Mouse (Mus musculus): Measurements from ENCODE around the gene Anapc11. TPM values are rescaled to one million over a fixed set of nuclear protein-coding genes. Genes with fewer than 3 reads are reported as not detected.
"Not testable (repeated sequence)": the region's sequence is repeated elsewhere in the genome, so short reads cannot be mapped to it uniquely, and the experiment has no call there.

The Anapc11 gene
- polyA plus RNA-seq, 1 experiment from 2014 or later: 200 TPM

DNA sequence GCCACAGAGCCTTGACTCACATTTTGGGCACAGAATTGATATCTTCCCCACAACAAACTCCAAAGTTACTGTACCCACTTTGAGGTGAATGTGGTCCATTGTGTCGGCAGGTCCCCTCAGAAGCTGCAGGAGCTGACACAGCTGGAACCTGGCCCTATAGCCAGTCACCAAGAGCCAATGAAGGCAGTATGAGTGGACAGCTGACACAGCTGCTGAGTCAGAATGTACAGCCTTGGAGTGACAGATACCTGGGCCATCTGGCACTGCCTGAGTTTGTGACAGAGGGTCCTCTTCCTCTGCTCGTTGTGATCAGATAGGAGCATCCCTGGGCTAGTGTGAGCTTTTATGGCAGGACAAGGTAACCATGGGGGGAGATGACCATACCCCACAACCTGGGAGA is 43.0 kb upstream of the Anapc11 start:
- no peak for ATAC-seq (replicated peaks; ENCODE audit: low FRiP score)
- no peak for DNase-seq (ENCODE audit: low spot score)
- Histone ChIP-seq H3K4me3 (ENCODE audit: low read depth, low read length) (no peak overlapping the region), H3K27me3 (ENCODE audit: control insufficient read depth, insufficient read depth, low read length) (no peaks in the 10 kb centered on the region), H3K9me3 (ENCODE audit: control insufficient read depth, low read length) (no peaks in the 10 kb centered on the region), H3K27ac (ENCODE audit: low read depth, low read length) (no peak overlapping the region), H3K4me2 (ENCODE audit: low read depth, low read length, severe bottlenecking) (no peak overlapping the region), H3K36me3 (ENCODE audit: control insufficient read depth, insufficient read depth, low read length) (peaks cover 7% of the 10 kb centered on the region; the same call in 1 of the 2 replicates), H3K9ac (ENCODE audit: low read length) (no peak overlapping the region), H3K4me1 (replicated peaks; ENCODE audit: control insufficient read depth, insufficient read depth, low read length) (no peaks in the 10 kb centered on the region)
- WGBS: 84% methylated on average over 2 of the region's 2 CpGs

DNA sequence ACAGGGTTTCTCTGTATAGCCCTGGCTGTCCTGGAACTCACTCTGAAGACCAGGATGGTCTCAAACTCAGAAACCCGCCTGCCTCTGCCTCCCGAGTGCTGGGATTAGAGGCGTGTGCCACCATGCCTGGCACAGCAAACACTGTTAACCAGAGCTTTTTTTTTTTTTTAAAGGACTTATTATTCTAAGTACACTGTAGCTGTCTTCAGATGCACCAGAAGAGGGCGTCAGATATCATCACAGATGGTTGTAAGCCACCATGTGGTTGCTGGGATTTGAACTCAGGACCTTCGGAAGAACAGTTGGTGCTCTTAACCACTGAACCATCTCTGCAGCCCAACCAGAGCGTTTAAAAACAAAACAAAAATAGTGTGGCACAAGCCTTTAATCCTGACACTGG is 39.4 kb upstream of the Anapc11 start:
- not testable (repeated sequence) for H3K4me1 ChIP-seq (replicated peaks; ENCODE audit: control insufficient read depth, insufficient read depth, low read length); H3K4me3 ChIP-seq (ENCODE audit: low read depth, low read length); H3K9me3 ChIP-seq (ENCODE audit: control insufficient read depth, low read length); H3K27ac ChIP-seq (ENCODE audit: low read depth, low read length); H3K4me2 ChIP-seq (ENCODE audit: low read depth, low read length, severe bottlenecking); DNase-seq (ENCODE audit: low spot score); ATAC-seq (replicated peaks; ENCODE audit: low FRiP score); H3K27me3 ChIP-seq (ENCODE audit: control insufficient read depth, insufficient read depth, low read length); H3K9ac ChIP-seq (ENCODE audit: low read length)
- 85% methylated on average over 6 of the region's 6 CpGs for WGBS
- peaks cover 29% of the 10 kb centered on the region for H3K36me3 ChIP-seq (ENCODE audit: control insufficient read depth, insufficient read depth, low read length)

DNA sequence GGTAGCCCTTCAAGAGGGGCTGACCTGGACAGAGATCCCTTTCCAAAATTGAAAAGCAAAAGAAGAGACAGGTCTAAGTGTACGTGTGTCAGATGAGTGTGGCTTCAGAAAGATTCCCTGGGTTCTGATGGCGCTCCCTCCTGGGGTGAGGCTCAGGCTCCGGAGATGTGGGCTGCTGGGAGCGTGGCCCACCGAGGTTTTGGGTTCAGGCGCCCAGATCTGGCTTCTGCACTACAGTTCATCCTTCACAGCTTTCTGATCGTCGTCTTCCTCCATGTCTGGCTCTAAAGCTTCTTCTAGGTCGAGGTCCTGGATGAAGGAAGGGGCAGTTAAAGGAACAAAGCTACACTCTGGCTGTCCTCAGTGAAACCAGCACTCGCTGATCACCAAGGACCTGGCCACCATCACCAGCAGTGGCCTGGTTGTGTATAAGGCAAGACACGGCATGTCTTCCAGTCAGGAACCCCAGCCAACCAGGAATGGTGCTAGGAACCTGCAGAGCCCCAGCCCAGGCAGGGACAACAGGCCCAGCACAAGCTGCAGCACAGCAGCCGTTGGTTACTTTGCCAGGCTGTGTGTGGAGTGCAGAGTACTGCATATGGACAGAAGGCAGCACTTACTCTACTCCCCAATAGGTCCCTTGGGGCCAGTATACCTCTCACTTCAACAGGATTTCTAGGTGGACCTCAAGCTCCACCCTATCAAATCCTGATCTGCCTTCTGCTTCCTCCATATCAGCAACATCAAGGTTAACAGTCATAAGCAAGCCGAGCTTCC is 37.1 kb upstream of the Anapc11 start:
- Histone ChIP-seq H3K27ac (ENCODE audit: low read depth, low read length) (no peak overlapping the region), H3K9ac (ENCODE audit: low read length) (no peak overlapping the region), H3K4me3 (ENCODE audit: low read depth, low read length) (no peak overlapping the region), H3K36me3 (ENCODE audit: control insufficient read depth, insufficient read depth, low read length) (peaks cover 39% of the 10 kb centered on the region), H3K9me3 (ENCODE audit: control insufficient read depth, low read length) (no peaks in the 10 kb centered on the region), H3K4me1 (replicated peaks; ENCODE audit: control insufficient read depth, insufficient read depth, low read length) (no peaks in the 10 kb centered on the region), H3K4me2 (ENCODE audit: low read depth, low read length, severe bottlenecking) (no peak overlapping the region), H3K27me3 (ENCODE audit: control insufficient read depth, insufficient read depth, low read length) (no peaks in the 10 kb centered on the region)
- DNase-seq (ENCODE audit: low spot score) (no peak), ATAC-seq (replicated peaks; ENCODE audit: low FRiP score) (no peak)
- WGBS: 93% methylated on average over 13 of the region's 13 CpGs

DNA sequence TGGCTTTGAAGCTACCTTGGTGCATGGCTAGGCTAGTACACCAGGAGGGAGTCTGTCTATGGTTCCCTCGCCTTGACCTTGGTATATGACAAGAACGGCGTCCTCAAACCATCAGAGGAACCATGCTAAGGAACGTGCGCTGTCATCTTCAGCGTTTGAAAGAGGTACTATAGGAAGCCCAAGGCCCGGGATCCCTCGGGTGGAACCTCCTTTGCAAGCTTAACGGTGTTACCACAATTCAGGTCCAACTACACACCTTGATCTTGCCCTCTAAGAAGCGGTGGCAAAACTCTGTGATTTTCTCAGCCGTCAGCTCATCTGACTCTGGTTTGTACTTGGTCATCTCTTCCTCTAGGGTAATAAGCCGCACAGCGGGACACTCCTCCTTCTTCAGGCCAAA is 35.3 kb upstream of the Anapc11 start:
- 96% methylated on average over 13 of the region's 13 CpGs for WGBS
- H3K9ac ChIP-seq (ENCODE audit: low read length): no peak overlapping the region
- H3K4me2 ChIP-seq (ENCODE audit: low read depth, low read length, severe bottlenecking): no peak overlapping the region
- no peak overlapping the region for H3K27ac ChIP-seq (ENCODE audit: low read depth, low read length)
- no peaks in the 10 kb centered on the region for H3K27me3 ChIP-seq (ENCODE audit: control insufficient read depth, insufficient read depth, low read length)
- H3K9me3 ChIP-seq (ENCODE audit: control insufficient read depth, low read length): no peaks in the 10 kb centered on the region
- no peaks in the 10 kb centered on the region for H3K4me1 ChIP-seq (replicated peaks; ENCODE audit: control insufficient read depth, insufficient read depth, low read length)
- peaks cover 45% of the 10 kb centered on the region for H3K36me3 ChIP-seq (ENCODE audit: control insufficient read depth, insufficient read depth, low read length)
- H3K4me3 ChIP-seq (ENCODE audit: low read depth, low read length): no peak overlapping the region
- ATAC-seq (replicated peaks; ENCODE audit: low FRiP score) (no peak), DNase-seq (ENCODE audit: low spot score) (no peak)

- DNase-seq (ENCODE audit: low spot score) (no peak), ATAC-seq (replicated peaks; ENCODE audit: low FRiP score) (no peak)
- 91% methylated on average over 9 of the region's 9 CpGs for WGBS
- Histone ChIP-seq H3K27ac (ENCODE audit: low read depth, low read length) (no peak overlapping the region), H3K27me3 (ENCODE audit: control insufficient read depth, insufficient read depth, low read length) (no peaks in the 10 kb centered on the region), H3K4me1 (replicated peaks; ENCODE audit: control insufficient read depth, insufficient read depth, low read length) (no peaks in the 10 kb centered on the region), H3K9me3 (ENCODE audit: control insufficient read depth, low read length) (no peaks in the 10 kb centered on the region), H3K4me3 (ENCODE audit: low read depth, low read length) (no peak overlapping the region), H3K4me2 (ENCODE audit: low read depth, low read length, severe bottlenecking) (no peak overlapping the region), H3K36me3 (ENCODE audit: control insufficient read depth, insufficient read depth, low read length) (peaks cover 44% of the 10 kb centered on the region), H3K9ac (ENCODE audit: low read length) (no peak overlapping the region)
Observed at GRCm38 (mm10) chr11:120565114-120565513, 33.1 kb upstream of the Anapc11 start.

GRCm38 (mm10) chr11:120568324-120568723 is 29.9 kb upstream of the Anapc11 start:
- no peaks in the 10 kb centered on the region for H3K9me3 ChIP-seq (ENCODE audit: control insufficient read depth, low read length)
- no peak for DNase-seq (ENCODE audit: low spot score)
- H3K4me1 ChIP-seq (replicated peaks; ENCODE audit: control insufficient read depth, insufficient read depth, low read length): peaks cover 9% of the 10 kb centered on the region
- no peak overlapping the region for H3K27ac ChIP-seq (ENCODE audit: low read depth, low read length)
- WGBS: 96% methylated on average over 6 of the region's 6 CpGs
- H3K4me2 ChIP-seq (ENCODE audit: low read depth, low read length, severe bottlenecking): no peak overlapping the region
- peaks cover 29% of the 10 kb centered on the region for H3K36me3 ChIP-seq (ENCODE audit: control insufficient read depth, insufficient read depth, low read length)
- H3K9ac ChIP-seq (ENCODE audit: low read length): no peak overlapping the region
- H3K27me3 ChIP-seq (ENCODE audit: control insufficient read depth, insufficient read depth, low read length): no peaks in the 10 kb centered on the region
- ATAC-seq (replicated peaks; ENCODE audit: low FRiP score): no peak
- no peak overlapping the region for H3K4me3 ChIP-seq (ENCODE audit: low read depth, low read length)

DNA sequence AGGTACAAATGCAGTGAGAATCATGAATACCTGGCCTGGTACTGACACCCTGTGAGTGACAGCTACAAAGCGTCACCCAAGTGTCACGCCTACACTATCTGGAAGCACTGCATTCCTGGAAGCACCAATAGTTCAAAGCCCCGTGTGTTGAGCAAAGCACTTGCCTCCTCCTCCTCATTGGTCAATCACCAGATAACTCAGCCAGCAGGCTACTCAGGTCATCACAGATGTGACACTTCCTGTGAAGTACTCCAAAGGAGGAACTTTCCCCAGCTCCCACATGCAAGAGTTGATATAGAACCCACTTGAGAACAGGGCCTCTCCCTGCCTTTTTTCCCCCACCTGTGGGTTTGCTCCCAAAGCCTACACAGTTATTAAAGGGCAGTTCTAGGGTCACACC is 27.1 kb upstream of the Anapc11 start:
- 86% methylated on average over 3 of the region's 3 CpGs for WGBS

GRCm38 (mm10) chr11:120571754-120572416 is 26.3 kb upstream of the Anapc11 start:
- H3K9ac ChIP-seq (ENCODE audit: low read length): peak overlapping the region; percentile 92
- peak overlapping the region; percentile 43; the same call in 1 of the 2 replicates for H3K27ac ChIP-seq (ENCODE audit: low read depth, low read length)
- ATAC-seq (replicated peaks; ENCODE audit: low FRiP score) (no peak), DNase-seq (ENCODE audit: low spot score) (no peak)
- H3K36me3 ChIP-seq (ENCODE audit: control insufficient read depth, insufficient read depth, low read length): peaks cover 15% of the 10 kb centered on the region
- peaks cover 12% of the 10 kb centered on the region for H3K4me1 ChIP-seq (replicated peaks; ENCODE audit: control insufficient read depth, insufficient read depth, low read length)
- peak overlapping the region; percentile 94 for H3K4me2 ChIP-seq (ENCODE audit: low read depth, low read length, severe bottlenecking)
- 17% methylated on average over 11 of the region's 11 CpGs for WGBS
- H3K4me3 ChIP-seq (ENCODE audit: low read depth, low read length): peak overlapping the region; percentile 97
- no peaks in the 10 kb centered on the region for H3K27me3 ChIP-seq (ENCODE audit: control insufficient read depth, insufficient read depth, low read length)
- no peaks in the 10 kb centered on the region for H3K9me3 ChIP-seq (ENCODE audit: control insufficient read depth, low read length)

More for the DNA sequence above, 27.1 kb upstream of the Anapc11 start:
- Histone ChIP-seq H3K4me1 (replicated peaks; ENCODE audit: control insufficient read depth, insufficient read depth, low read length) (peaks cover 12% of the 10 kb centered on the region), H3K4me3 (ENCODE audit: low read depth, low read length) (peak overlapping the region; percentile 97), H3K27ac (ENCODE audit: low read depth, low read length) (no peak overlapping the region), H3K9me3 (ENCODE audit: control insufficient read depth, low read length) (no peaks in the 10 kb centered on the region), H3K27me3 (ENCODE audit: control insufficient read depth, insufficient read depth, low read length) (no peaks in the 10 kb centered on the region), H3K36me3 (ENCODE audit: control insufficient read depth, insufficient read depth, low read length) (peaks cover 16% of the 10 kb centered on the region), H3K4me2 (ENCODE audit: low read depth, low read length, severe bottlenecking) (peak overlapping the region; percentile 94; the same call in 1 of the 2 replicates), H3K9ac (ENCODE audit: low read length) (peak overlapping the region; percentile 92)
- DNase-seq (ENCODE audit: low spot score): no peak
- no peak for ATAC-seq (replicated peaks; ENCODE audit: low FRiP score)

Data from forebrain, embryonic 11.5 days (tissue).